Mouse (Mus musculus) embryonic fibroblast, embryonic 13.5 days (primary cell): ENCODE measurements around the gene Dcps.

Source experiments
- CTCF ChIP-seq: IDR thresholded peaks from 2 replicates; pipeline ENCODE4 v1.5.1; 2011; ENCODE audit warnings: mild to moderate bottlenecking, control low read depth, low read length, moderate library complexity, borderline replicate concordance; ENCODE audit not compliant: insufficient read depth
- POLR2A ChIP-seq: IDR thresholded peaks from 2 replicates; pipeline ENCODE4 v1.6.1; 2011; ENCODE audit warnings: low read depth, mild to moderate bottlenecking, control low read depth, low read length, moderate library complexity

- no peak for TF ChIP-seq CTCF
- no peak for TF ChIP-seq POLR2A
Measured at GRCm38 (mm10) chr9:35160662-35161061, 15.2 kb downstream of the Dcps start.
